Mouse (Mus musculus): Measurements from ENCODE around the gene Ptprb. TPM values are rescaled to one million over a fixed set of nuclear protein-coding genes. Genes with fewer than 3 reads are reported as not detected.

Ptprb gene
- total RNA-seq, 2 experiments from 2014 or later: 17.0 to 19.8 TPM

GRCm38 (mm10) chr10:116405011-116405410 is 129.7 kb downstream of the Ptprb start:
- no peak overlapping the region for H3K4me3 ChIP-seq
- no peak for TF ChIP-seq CTCF (IDR thresholded peaks at IDR 0.05)
- intact Hi-C loops (cut with DNase I): no loop called here
- H3K27ac ChIP-seq: peak overlapping the region; percentile 75
- no peak for DNase-seq (ENCODE audit: extremely low spot score in 1 of 2, low spot score in 2 of 2)

GRCm38 (mm10) chr10:116407684-116408359 is 132.5 kb downstream of the Ptprb start:
- Histone ChIP-seq H3K4me3 (no peak overlapping the region), H3K27ac (peak overlapping the region; percentile 75)
- intact Hi-C loops (cut with DNase I): loop anchor here (2.0 kb wide), 1 partner anchor 63 kb away; no protein-coding TSS in a partner anchor
- no peak for DNase-seq (ENCODE audit: extremely low spot score in 1 of 2, low spot score in 2 of 2)
- TF ChIP-seq CTCF (IDR thresholded peaks at IDR 0.05): no peak

GRCm38 (mm10) chr10:116410826-116411225 is 135.5 kb downstream of the Ptprb start:
- no peak for DNase-seq (ENCODE audit: extremely low spot score in 1 of 2, low spot score in 2 of 2)
- no peak for TF ChIP-seq CTCF (IDR thresholded peaks at IDR 0.05)
- intact Hi-C loops (cut with DNase I): no loop called here
- Histone ChIP-seq H3K27ac (no peak overlapping the region), H3K4me3 (no peak overlapping the region)

- intact Hi-C loops (cut with DNase I): no loop called here
- Histone ChIP-seq H3K4me3 (no peak overlapping the region), H3K27ac (no peak overlapping the region)
- no peak for TF ChIP-seq CTCF (IDR thresholded peaks at IDR 0.05)
- no peak for DNase-seq (ENCODE audit: extremely low spot score in 1 of 2, low spot score in 2 of 2)
Observed at GRCm38 (mm10) chr10:116416142-116416541, 140.8 kb downstream of the Ptprb start.

GRCm38 (mm10) chr10:116416726-116417125 is 141.4 kb downstream of the Ptprb start:
- TF ChIP-seq CTCF (IDR thresholded peaks at IDR 0.05): no peak
- intact Hi-C loops (cut with DNase I): no loop called here
- Histone ChIP-seq H3K27ac (no peak overlapping the region), H3K4me3 (no peak overlapping the region)
- DNase-seq (ENCODE audit: extremely low spot score in 1 of 2, low spot score in 2 of 2): no peak

- H3K27ac ChIP-seq: no peak overlapping the region
Observed at GRCm38 (mm10) chr10:116418121-116418726, 142.9 kb downstream of the Ptprb start.

GRCm38 (mm10) chr10:116420976-116421375 is 145.7 kb downstream of the Ptprb start:
- Histone ChIP-seq H3K4me3 (no peak overlapping the region), H3K27ac (peak overlapping the region; percentile 61)
- intact Hi-C loops (cut with DNase I): no loop called here
- DNase-seq (ENCODE audit: extremely low spot score in 1 of 2, low spot score in 2 of 2): no peak
- TF ChIP-seq CTCF (IDR thresholded peaks at IDR 0.05): no peak

More at GRCm38 (mm10) chr10:116418121-116418726, 142.9 kb downstream of the Ptprb start:
- intact Hi-C loops (cut with DNase I): no loop called here
- no peak overlapping the region for H3K4me3 ChIP-seq
- TF ChIP-seq CTCF (IDR thresholded peaks at IDR 0.05): no peak; the same call in 1 of the 2 replicates
- no peak for DNase-seq (ENCODE audit: extremely low spot score in 1 of 2, low spot score in 2 of 2)

- no peak for DNase-seq (ENCODE audit: extremely low spot score in 1 of 2, low spot score in 2 of 2)
- TF ChIP-seq CTCF (IDR thresholded peaks at IDR 0.05): no peak
- Histone ChIP-seq H3K27ac (no peak overlapping the region), H3K4me3 (no peak overlapping the region)
- intact Hi-C loops (cut with DNase I): no loop called here
Observed at GRCm38 (mm10) chr10:116422551-116422950, 147.2 kb downstream of the Ptprb start.

GRCm38 (mm10) chr10:116424921-116425320 is 149.6 kb downstream of the Ptprb start:
- TF ChIP-seq CTCF (IDR thresholded peaks at IDR 0.05): no peak
- Histone ChIP-seq H3K4me3 (no peak overlapping the region), H3K27ac (no peak overlapping the region)
- DNase-seq (ENCODE audit: extremely low spot score in 1 of 2, low spot score in 2 of 2): no peak
- intact Hi-C loops (cut with DNase I): no loop called here

GRCm38 (mm10) chr10:116426176-116426575 is 150.9 kb downstream of the Ptprb start:
- DNase-seq (ENCODE audit: extremely low spot score in 1 of 2, low spot score in 2 of 2): peak in 1 of 2 experiments; percentile 25
- intact Hi-C loops (cut with DNase I): no loop called here
- Histone ChIP-seq H3K4me3 (no peak overlapping the region), H3K27ac (no peak overlapping the region)
- TF ChIP-seq CTCF (IDR thresholded peaks at IDR 0.05): no peak

- Histone ChIP-seq H3K27ac (peak overlapping the region; percentile 87), H3K4me3 (peak overlapping the region; percentile 5)
- DNase-seq (ENCODE audit: extremely low spot score in 1 of 2, low spot score in 2 of 2): peak; percentile 68 to 77
- intact Hi-C loops (cut with DNase I): loop anchor here (1.0 to 2.0 kb wide), 3 partner anchors 24 to 153 kb away; partner anchors contain the start of gene Cnot2
- TF ChIP-seq CTCF (IDR thresholded peaks at IDR 0.05): no peak
Observed at GRCm38 (mm10) chr10:116428026-116428780, 152.9 kb downstream of the Ptprb start.

GRCm38 (mm10) chr10:116432421-116432820 is 157.1 kb downstream of the Ptprb start:
- intact Hi-C loops (cut with DNase I): no loop called here
- H3K27ac ChIP-seq: 0 out of 2 replicates have a peak overlapping the region, but pooled peaks have one; percentile 28
- H3K4me3 ChIP-seq: no peak overlapping the region
- no peak for TF ChIP-seq CTCF (IDR thresholded peaks at IDR 0.05)
- no peak for DNase-seq (ENCODE audit: extremely low spot score in 1 of 2, low spot score in 2 of 2)

Measured in left cerebral cortex, adult 2 months (tissue).